Mouse (Mus musculus): ENCODE data around the gene Triobp.

The Triobp gene

DNA sequence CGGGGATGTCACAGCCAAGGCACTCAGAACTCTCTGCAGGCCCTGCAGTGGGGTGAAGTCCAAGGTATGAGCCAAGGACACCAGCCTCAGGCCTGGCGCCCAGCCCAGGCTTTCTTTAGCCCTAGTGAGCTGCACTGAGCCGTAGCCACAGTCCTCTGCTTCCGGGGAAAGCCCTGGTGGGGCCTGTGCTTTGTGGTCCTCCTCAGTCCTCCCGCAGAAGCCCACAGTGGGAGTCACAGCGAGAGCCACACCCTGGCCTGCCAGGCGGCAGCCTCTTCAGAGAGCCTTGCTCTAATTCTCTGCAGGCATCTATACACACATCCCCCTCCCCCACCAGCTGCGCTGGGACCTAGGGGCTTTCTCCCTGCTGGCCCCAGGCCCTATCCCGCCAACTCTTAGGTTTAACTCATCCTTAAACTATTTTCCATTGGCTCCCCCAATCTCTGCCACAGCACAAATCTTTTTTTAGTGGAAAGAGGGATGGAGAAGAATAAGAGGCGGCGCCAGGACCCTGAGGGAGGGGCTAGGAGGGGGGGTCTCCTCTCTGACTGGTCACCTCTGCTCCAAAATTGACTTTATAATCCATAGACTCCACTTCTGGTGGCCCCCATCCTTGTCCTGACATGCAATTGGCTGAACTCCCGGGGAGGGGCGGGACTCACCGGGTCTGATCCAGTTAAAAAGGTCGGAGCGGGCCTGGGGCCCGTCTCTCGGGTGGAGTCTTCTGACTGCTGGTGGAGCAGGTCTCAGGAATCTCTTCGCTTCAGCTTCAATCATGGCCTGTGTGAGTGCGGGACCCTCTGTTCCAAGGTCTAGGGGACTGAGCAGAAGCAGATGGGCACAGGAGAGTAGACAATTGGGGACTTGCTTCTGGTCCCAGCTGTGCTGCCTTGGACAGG is 21.3 kb upstream of the Triobp start, which contains the start of gene Lgals1:
TSS of gene Lgals1 (plus strand) at position 705 of the 899 bp plus-strand sequence.
- peak; percentile 52 to 54 for DNase-seq

DNA sequence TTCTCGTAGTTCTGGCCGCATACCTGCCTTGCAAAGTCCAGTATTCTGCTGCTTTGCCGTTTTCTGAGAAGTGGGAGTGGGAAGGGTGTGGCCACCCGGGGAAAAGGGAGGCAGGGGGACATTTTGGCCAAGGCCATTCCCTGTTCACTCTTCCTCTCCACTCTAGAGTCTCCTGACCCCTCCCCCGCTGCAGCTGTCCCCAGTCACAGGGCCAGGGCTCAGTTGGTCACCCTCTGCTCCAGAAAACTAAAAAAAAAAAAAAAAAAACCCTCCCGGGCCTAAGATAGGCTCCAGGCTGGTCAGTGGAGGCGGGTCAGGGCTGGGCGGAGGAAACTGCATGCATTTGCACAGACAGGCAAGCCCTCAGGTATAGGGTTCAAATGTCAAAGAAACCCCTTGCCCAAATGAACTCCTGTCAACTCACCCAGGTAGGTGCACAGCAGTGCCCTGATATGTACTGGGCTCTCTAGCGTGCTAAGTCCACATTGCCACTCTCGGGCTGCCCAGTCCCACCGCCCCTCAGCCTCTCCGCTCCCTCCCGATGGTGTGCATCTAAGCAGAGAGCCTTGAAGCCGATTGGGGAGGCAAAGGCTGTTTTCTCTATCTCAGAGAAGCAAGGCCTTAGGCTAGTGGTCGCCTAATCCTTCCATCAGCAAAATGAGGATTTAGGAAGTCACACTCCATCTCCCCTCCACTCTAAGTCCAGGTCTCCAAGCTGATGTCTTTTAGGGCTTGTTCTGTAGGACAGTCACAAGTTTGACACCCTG is 20.3 kb upstream of the Triobp start:
- DNase-seq = no peak

DNA sequence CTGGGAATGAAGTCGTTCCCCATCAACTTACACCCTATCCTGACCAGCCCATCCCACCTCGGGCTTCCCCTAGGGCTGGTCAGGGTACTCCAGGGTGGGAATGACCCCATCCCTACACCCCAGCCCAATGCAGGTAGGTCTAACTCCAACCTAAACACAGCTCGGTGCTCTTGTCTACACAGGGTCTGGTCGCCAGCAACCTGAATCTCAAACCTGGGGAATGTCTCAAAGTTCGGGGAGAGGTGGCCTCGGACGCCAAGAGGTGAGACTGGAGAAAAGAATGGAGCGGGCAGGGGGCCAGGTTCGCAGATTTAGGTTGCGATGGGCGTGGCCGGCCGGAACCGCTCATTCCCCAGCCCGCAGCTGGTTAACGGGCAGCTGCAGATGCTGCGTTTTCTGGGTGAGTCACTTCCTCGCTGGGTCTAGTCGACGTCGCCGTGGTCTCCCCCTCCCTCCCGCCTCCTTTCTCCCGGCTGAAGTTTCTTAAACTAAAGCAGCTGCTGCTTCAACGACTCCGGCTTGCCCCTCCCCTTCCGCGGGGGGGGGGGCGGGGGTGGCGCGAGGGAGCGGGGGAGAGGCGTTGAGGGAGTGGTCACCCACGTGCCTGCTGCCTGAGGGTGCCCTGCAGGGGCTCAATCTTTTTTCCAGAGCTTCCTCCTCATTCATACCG is 19.6 kb upstream of the Triobp start:
- DNase-seq = peak; percentile 72 to 79

DNA sequence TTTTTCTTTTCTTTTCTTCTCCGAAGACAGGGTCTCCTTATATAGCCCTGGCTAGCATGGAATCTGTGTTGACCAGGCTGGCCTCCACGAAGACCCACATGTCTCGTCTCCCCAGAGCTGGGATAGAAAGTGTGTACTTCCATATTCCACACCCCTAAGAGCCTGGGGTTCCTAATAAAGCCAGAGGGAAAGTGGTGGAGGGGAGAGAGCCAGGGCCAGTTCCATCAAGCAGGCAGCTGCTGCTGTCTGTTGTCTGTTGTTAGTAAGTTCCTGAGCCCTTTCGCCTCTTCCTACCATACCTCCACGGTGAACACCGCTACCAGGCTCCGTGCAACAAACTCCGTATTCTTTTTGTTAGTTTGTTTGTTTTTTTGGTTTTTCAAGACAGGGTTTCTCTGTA is 19.0 kb upstream of the Triobp start:
- DNase-seq = no peak

DNA sequence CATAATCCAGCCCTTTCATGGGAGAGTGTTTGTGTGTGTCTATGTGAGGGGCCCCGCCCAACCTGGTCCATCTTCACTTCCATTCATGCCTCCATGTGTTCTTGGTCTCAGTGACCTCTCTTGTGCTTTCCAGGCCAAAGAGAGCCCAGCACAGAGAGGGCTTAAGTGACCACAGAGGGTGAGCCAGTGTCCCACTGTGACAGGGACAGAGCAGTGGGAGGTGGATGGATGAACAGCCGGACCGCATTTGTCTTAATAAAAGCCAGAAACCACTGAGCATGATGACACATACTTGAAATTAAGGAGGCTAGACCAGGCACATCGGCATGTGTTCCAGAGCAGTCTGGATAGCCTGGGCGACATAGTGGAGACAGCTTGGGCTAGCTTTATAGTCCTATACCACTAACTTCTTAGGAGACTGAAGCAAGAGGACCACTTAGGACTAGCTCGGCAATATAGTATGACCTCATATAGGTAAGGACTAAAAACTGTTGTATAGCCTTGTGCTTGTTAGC is 17.3 kb upstream of the Triobp start:
- DNase-seq = no peak

DNA sequence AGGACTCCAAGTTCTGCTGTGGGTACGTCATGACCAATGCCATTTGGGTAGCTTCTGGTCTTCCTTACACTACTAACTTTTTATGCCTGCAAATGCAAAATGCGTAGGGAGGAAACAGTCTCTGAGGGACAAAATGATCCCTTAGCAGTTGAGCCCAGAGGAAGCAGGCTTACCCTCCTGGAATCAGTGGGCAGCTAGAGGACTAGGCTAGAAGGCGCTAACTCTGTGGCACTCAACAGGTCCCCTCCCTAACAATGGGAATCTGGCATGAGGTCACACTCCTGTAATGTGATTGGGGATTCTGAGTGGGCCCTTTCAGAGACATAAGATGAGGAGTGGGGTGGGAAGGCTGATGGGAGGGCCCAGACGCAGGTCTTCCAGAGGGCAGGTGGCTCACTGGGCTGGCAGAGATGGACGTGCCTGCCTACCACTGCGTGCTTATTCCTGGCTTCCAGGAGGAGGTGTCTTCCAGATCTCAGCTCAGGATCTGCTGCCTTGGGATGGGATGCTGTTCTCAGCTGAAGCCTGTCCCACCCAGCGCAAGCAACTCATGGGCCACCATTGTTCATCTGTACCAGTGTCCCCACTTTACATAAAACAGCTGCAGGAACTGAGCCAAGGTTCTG is 16.6 kb upstream of the Triobp start:
- no peak for DNase-seq

DNA sequence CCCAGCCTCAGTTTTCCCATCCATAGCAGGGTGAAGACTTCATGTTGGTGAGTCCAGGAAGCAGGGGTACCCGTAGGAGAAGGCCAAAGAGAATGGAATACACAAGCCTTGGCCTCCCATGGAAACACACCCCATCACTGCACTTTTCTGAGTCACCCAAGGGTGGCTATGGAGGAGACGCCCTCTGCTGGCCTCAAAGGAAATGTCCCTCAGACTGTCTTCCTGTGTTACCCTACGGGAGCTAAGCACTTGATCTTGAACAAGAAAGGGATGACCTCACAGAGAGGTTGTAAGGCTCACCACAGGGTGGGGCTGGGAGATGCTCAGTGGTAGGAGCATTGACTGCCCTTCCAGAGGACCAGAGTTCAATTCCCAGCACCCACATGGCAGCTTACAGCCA is 15.9 kb upstream of the Triobp start:
- DNase-seq = peak; percentile 41 to 59

DNA sequence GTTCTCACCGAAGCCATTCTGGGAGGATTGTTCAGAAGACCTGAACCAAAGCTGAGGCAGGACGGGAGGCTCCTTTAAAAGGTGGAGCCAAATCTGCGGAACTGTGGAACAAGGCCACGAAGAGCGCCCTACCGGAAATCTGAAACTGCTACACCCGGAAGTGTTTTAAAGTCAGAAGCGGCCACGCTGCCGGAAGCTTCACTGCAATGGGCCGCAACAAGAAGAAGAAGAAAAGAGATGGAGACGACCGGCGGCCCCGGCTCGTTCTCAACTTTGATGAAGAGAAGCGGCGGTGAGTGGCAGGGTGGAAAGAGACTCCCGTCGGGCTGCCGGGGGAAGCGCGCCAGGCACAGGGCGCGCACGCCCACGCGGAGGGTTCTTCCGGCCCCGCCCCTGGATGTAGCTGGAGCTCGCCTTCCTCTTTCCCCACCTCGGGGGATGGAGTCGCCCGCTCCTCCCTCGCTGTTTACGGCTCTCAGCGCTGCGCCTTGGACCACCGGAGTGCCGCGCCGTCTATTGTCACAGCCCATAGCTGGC is 12.7 kb upstream of the Triobp start, which contains the start of gene Nol12:
TSS of gene Nol12 (plus strand) at position 150 of the 537 bp plus-strand sequence.
- peak; percentile 65 to 79 for DNase-seq

DNA sequence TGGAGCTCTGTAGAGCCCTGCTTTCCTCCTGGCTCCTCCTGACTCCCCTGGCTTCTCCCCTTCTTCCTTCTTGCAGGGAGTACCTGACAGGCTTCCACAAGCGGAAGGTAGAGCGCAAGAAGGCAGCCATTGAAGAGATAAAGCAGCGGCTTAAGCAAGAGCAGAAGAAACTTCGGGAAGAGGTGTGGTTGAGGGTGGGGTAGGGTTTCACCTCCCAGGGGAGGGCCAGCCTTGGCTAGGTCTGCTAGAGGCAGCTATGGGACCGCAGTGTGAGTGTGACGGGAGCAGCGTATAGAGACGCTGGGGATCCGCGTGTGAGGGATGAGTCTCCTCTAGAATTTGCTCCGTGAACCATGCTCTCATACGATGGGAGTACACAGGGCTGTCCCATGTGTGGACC is 11.1 kb upstream of the Triobp start:
- no peak for DNase-seq

DNA sequence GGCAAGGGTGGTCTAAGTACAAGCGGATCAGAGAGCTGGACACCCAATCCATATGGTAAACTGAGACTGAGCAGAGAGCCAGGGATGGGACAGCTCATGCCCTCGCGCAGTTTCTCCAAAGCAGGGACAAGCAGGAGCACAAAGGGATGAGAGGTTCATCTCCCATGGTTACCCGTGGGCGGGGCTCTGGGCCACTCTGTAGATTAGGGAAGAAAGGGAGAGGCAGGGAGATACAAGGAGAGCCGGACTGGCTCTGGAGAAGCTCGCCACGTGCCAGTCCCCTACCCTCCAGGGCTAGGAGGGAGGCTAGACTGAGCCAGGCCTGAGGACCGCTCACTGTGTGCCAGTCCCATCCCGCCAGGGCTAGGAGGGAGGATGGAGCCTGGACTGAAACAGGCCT is 10.2 kb upstream of the Triobp start:
- no peak for DNase-seq

DNA sequence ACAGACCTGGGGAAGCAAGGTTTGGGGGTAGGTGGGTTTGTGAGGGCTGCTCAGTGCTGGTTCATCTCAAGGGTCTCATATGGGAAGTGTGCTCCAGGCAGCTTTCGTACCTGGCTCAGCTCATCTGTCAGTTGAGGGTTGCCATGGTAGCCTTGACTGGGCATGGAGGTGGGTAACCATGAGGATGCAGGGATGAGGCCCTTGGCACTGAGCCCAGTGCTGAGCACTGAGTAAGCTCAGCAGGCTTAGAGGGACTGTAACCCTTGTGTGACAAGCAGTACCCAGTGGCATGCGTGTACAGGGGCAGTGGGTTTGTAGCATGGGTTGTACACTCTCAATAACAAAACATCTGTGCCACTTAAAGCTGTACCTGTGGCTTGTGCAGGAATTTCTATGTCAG is 9.6 kb upstream of the Triobp start:
- no peak for DNase-seq

DNA sequence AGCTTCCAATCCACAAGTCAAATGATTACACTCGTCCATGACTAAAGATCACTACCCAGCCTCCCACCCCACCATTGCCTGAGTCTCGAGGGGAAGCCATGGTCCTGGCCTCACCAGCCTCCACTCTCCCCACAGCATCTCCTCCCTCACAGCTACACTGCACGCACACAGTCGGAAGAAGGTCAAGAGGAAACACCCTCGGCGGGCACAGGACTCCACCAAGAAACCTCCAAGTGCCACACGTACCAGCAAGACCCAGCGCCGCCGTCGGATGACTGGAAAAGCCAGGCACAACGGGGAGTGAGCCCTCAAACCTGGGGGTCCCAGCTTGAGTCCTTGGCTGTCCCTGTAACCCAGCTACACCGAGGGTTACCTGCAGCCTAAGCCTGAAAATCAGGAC is 7.2 kb upstream of the Triobp start:
- DNase-seq = no peak

DNA sequence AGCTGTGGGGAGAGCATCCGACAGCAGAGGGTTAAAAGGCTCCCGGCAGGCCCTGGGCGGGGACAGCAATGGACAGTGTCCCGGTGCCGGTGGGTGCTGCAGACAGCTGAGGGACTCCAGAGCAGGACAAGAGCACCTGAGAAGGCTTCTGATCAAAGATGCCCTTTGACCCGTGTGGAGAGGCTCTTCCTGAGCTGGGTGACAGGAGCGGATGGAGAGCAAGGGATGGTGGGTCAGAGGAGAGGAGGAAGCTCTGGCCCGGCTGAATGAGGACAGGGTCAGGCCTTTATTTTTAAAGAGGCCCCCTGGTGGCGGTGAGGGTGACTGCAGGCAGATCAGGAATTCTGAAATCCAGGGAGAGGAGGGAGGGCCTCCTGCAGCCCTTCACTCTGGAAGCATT is 4.9 kb upstream of the Triobp start:
- peak; percentile 38 to 69 for DNase-seq

DNA sequence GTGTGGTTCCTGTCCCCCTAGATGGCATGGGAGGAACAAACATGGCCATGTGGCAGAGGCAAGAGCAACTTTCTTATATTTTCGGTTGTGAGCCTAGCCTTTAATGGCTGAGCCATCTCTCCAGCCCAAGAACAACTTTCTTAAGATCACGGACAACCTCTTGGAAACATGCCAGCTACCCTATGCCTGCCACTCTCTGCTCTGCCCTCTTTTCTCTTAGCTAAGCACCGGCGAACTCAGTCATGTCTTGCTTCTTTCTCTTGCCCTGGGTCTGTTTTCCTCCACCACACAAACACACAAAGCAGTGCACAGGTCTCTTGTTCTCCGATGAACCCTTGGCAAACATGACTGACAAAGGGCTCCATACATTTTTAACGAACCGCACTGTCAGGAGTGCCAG is 1.3 kb upstream of the Triobp start:
- no peak for DNase-seq

DNA sequence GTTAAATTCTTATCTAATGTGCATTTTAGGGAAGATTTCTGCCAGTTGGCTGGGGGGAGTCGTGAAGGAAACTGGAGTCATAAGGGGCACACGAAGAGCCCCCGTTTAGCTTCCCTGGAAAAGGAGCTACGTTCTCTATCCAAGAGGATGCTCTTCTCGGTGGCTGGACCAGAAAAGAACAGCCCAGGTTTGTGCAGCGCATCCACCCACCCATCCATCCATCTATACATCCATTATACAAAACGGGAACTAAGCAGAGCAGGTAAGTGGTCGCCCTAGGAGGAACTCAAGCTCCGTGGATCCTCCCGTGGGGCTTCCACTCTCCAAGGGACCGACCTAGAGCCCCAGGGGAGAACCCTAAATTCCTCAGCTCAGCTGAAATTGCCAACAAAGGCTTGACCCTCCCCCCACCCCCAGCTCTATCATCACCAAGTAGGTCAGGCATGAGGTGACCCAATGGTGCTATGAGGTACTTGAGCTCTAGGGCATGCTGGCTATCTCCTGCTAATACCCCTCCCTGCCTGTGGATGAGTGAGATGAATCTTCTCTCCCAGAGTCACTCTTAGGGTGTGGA is 715 bp downstream of the Triobp start:
- no peak for DNase-seq

DNA sequence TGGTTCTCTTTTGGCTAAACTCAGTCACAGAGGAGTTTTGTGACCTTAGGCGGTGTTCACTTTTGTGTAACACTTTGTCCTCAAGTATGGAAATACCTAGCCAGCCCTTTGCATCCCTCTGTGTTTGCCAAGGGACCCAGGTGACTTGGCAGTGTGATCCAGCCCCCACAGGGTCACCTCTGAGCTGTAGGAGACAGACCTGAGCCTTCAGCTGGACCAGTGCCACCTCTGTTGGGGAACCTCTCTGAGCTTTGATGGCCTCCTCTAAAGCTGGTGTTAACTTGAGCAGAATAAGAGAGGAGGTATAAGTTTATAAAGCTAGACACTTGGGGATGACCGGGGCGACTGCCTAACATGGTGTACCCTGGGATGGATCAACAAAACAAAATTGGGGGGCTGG is 1.4 kb downstream of the Triobp start:
- no peak for DNase-seq

DNA sequence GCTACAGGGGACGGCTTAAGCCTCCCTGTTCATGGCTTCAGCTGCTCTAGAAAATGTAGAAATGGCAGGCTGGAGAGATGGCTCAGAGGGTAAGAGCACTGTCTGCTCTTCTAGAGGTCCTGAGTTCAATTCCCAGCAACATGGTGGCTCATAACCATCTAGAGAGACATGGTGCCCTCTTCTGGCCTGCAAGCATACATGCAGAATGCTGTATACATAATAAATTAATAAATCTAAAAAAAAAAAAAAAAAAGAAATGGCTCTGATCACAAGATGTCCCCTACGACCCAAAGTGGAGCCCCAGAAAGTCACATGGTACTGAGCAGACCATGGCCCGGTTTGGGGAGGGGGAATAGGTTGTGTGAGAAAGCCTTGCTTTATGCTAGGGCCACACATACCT is 8.1 kb downstream of the Triobp start:
- no peak for DNase-seq

DNA sequence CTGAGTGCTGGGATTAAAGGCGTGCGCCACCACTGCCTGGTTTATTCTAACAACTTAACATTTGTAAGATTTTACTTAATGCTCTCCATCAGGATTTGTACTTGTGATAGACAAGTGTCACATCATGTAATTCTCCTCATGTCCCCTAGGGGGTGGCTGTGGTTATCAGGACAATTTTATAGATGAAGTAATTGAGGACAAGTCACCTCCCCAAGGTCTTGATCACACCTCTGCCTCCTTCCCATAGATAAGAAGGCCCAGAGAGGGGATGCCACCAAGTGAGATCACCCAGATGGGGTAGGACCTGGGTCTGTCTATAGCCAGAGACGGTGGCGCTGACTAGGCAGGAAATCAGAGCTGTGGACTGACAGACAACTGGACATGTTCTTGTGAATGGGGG is 8.8 kb downstream of the Triobp start:
- no peak for DNase-seq

DNA sequence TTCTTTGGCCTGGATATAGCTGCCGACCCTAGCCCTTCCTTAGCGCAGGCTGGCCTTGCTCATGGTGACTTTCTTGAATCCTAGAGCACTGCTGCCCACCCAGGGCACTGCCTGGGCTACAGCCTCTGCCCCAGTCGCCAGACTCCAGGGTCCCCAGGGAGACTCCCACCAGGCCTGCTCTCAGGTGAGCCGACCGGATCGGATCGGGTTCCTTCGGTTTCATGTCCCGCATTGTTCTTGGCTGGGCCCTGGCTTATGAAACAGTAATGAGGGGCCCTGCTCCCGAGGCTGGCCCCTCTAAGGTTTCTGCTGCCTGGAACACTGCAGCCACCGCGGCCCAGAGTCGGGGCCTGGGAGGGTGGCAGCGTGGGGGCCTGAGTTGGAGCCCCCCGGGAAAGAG is 9.5 kb downstream of the Triobp start:
- DNase-seq = no peak

DNA sequence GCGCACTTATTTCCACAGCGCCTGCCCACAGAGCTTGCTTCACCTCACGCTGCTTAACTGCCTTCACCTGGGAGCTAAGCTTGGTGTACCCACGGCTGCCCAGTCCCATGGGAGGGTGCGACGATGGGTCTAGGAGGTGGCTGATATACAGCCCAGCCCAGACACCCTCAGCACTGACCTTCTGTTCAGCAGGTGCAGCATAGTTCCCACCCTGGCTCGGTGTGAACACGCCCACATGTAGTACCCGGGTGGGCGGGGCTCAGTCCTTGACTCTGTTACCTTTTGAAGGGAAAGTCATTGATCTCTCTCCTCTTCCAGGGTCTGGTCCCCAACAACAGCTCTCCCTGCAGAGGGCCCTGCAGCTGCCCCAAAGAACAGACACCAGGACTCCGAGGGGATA is 12.0 kb downstream of the Triobp start:
- no peak for DNase-seq

DNA sequence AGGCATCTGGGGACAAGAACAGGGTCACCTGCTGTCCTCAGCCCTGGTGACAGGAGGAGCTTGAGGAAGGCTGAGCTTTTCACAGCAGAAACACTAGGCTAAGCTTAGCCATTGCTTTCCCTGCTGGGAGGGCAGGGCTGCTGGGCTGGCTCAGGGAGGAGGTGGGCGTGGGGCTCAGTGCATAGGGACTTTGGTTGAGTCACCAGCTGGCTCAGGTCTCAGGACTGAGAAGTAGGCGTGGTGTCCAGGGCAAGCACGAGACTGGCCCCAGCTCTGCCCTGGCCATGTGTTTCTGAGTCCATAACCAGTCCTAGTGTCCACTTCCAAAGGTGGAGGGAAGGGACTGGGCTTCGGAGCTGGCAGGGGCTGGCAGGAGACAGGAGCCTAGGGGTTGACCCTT is 12.6 kb downstream of the Triobp start:
- no peak for DNase-seq

DNA sequence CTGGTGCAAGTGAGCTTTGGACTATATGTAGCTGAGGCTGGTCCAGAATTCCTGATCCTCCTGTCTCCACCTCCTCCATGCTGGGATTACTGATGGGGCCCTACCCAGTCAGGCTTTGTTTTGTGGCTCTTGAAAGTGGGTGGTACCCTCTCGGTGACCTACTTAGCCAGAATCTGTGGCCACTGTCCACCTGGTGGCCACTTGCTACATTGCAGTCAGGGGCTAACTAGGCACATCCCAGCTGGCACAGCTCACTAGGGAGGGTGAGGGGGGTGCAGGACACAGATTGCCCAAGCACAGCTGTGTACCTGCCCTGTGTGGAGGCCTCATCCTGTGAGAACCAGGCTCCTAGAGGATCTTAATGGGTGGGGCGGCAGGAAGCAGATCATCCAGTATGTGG is 15.4 kb downstream of the Triobp start:
- DNase-seq = peak in 1 of 2 experiments; percentile 44

All from spleen, adult 18-20 months (tissue).